Mouse (Mus musculus): ENCODE data around the gene Asna1. TPM values are rescaled to one million over a fixed set of nuclear protein-coding genes. Genes with fewer than 3 reads are reported as not detected.

Gene Asna1
- polyA plus RNA-seq, 1 experiment from 2014 or later: 170 TPM

DNA sequence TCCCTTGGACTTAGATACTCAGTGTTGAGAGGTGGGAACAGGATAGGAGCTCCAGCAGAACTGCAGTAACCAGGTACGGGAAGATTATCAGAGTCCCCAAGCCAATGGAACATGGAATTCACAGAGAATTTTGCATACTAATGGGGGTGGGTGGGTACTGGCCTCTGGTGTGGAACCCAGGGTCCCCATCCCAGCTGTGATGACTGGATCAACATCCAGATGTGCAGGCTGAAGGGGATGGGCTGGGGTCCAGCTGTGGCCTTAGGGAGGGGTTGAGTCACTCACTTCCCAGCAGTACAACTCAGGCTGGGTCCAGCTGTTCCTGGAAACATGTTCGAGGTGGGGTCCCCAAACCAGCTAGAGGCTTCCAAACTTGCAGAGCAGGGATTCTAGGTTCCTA is 37.2 kb downstream of the Asna1 start:
- 70% methylated on average over 2 of the region's 2 CpGs for WGBS
- Histone ChIP-seq H3K27ac (ENCODE audit: low read depth, low read length) (no peak overlapping the region), H3K9ac (ENCODE audit: low read depth, low read length) (no peak overlapping the region), H3K4me3 (ENCODE audit: low read length) (no peak overlapping the region), H3K4me2 (ENCODE audit: low read length) (no peak overlapping the region), H3K9me3 (ENCODE audit: control insufficient read depth, low read length) (no peaks in the 10 kb centered on the region), H3K27me3 (replicated peaks; ENCODE audit: control insufficient read depth, insufficient read depth, low read length) (no peaks in the 10 kb centered on the region; the same call in 1 of the 2 replicates), H3K4me1 (ENCODE audit: control insufficient read depth, insufficient read depth, low read depth, low read length) (peaks cover 18% of the 10 kb centered on the region), H3K36me3 (ENCODE audit: control insufficient read depth, insufficient read depth, low read length) (no peaks in the 10 kb centered on the region)
- no peak for ATAC-seq

- WGBS: 87% methylated on average over 5 of the region's 5 CpGs
- no peaks in the 10 kb centered on the region for H3K36me3 ChIP-seq (ENCODE audit: control insufficient read depth, insufficient read depth, low read length)
- peaks cover 18% of the 10 kb centered on the region for H3K4me1 ChIP-seq (ENCODE audit: control insufficient read depth, insufficient read depth, low read depth, low read length)
- no peak overlapping the region for H3K27ac ChIP-seq (ENCODE audit: low read depth, low read length)
- no peak overlapping the region for H3K4me2 ChIP-seq (ENCODE audit: low read length)
- no peak overlapping the region for H3K4me3 ChIP-seq (ENCODE audit: low read length)
- no peaks in the 10 kb centered on the region for H3K9me3 ChIP-seq (ENCODE audit: control insufficient read depth, low read length)
- H3K9ac ChIP-seq (ENCODE audit: low read depth, low read length): no peak overlapping the region
- no peak for ATAC-seq
- H3K27me3 ChIP-seq (replicated peaks; ENCODE audit: control insufficient read depth, insufficient read depth, low read length): no peaks in the 10 kb centered on the region; the same call in 1 of the 2 replicates
Observed at GRCm38 (mm10) chr8:84987388-84987787, 37.7 kb downstream of the Asna1 start.

GRCm38 (mm10) chr8:84986379-84986945 is 38.6 kb downstream of the Asna1 start:
- H3K9me3 ChIP-seq (ENCODE audit: control insufficient read depth, low read length): no peaks in the 10 kb centered on the region
- peak overlapping the region; percentile 81 for H3K27ac ChIP-seq (ENCODE audit: low read depth, low read length)
- H3K4me2 ChIP-seq (ENCODE audit: low read length): peak overlapping the region; percentile 99
- no peaks in the 10 kb centered on the region; the same call in 1 of the 2 replicates for H3K27me3 ChIP-seq (replicated peaks; ENCODE audit: control insufficient read depth, insufficient read depth, low read length)
- H3K9ac ChIP-seq (ENCODE audit: low read depth, low read length): 0 out of 2 replicates have a peak overlapping the region, but pooled peaks have one; percentile 72
- ATAC-seq: no peak; the same call in 1 of the 2 replicates
- H3K36me3 ChIP-seq (ENCODE audit: control insufficient read depth, insufficient read depth, low read length): no peaks in the 10 kb centered on the region
- H3K4me1 ChIP-seq (ENCODE audit: control insufficient read depth, insufficient read depth, low read depth, low read length): peaks cover 18% of the 10 kb centered on the region
- peak overlapping the region; percentile 55 for H3K4me3 ChIP-seq (ENCODE audit: low read length)
- WGBS: 37% methylated on average over 8 of the region's 8 CpGs

DNA sequence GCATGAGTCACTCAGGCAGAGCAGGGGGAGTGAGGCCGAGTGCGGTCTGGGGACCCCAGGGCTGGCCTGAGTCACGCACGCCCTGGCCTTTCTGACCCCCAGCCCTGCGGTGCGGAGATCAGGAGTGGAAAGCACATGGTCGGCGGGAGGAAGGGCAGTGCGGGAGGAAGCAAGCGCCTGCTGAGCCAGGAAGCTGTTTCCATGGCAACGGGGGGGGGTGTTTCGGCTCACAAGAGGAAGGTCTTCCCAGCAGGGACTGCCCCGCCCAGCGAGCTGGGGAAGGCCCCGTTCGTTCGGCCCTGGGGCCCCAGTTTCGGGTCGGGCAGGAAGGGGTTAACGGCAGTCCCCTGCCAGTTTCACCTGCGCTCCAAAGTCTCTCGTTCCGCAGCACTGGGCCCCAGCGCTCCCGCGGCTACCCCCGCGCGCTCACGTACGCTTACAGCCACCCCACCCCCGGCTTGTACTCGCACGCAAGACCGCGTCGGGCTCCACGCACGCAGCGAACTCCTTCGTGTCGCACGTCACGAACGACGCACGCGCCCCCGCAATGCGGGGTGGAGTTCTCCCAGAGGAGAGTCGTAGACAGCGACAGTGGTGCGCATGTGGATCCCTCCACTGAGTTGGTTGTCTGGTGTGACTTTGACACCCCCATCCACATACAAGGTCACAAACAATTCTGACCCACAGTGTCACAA is 39.2 kb downstream of the Asna1 start:
- peak overlapping the region; percentile 72 for H3K9ac ChIP-seq (ENCODE audit: low read depth, low read length)
- H3K27me3 ChIP-seq (replicated peaks; ENCODE audit: control insufficient read depth, insufficient read depth, low read length): no peaks in the 10 kb centered on the region; the same call in 1 of the 2 replicates
- no peaks in the 10 kb centered on the region for H3K9me3 ChIP-seq (ENCODE audit: control insufficient read depth, low read length)
- peak overlapping the region; percentile 81 for H3K27ac ChIP-seq (ENCODE audit: low read depth, low read length)
- WGBS: 0% methylated on average over 53 of the region's 53 CpGs
- H3K4me1 ChIP-seq (ENCODE audit: control insufficient read depth, insufficient read depth, low read depth, low read length): peaks cover 18% of the 10 kb centered on the region
- ATAC-seq: peak; percentile 67
- H3K4me2 ChIP-seq (ENCODE audit: low read length): peak overlapping the region; percentile 99
- peak overlapping the region; percentile 55 for H3K4me3 ChIP-seq (ENCODE audit: low read length)
- no peaks in the 10 kb centered on the region for H3K36me3 ChIP-seq (ENCODE audit: control insufficient read depth, insufficient read depth, low read length)

DNA sequence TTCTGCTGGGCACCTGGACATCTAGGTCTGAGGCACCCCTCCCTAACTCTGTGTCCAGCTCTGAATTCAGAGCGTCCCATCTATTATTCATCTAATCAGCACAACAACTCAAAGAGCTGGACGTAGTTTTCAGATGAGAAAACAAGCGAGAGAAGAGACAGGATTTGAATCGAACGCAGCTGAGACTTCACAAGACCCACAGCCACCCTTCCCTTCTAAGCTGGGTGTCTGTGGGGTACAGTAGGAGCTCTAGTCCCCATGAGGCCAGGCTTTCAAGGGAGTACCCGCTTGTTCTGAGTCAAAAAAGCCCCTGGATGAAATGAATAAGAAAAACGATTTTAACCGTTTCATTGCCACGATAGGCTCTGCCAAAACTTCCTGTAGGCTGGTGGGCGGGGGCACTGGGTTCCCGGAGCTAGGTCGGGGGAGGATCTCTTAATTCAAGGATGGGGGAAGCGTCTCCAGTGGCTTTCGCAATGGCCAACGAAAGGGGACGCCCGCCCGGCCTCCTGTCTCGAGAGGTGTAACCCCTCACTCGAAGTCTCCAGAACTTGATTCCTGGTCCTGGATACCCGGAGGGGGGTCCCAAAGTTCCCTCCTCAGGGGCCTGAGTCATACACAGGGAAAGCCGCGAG is 39.9 kb downstream of the Asna1 start:
- peak overlapping the region; percentile 81 for H3K27ac ChIP-seq (ENCODE audit: low read depth, low read length)
- no peaks in the 10 kb centered on the region for H3K36me3 ChIP-seq (ENCODE audit: control insufficient read depth, insufficient read depth, low read length)
- no peaks in the 10 kb centered on the region for H3K9me3 ChIP-seq (ENCODE audit: control insufficient read depth, low read length)
- H3K4me2 ChIP-seq (ENCODE audit: low read length): peak overlapping the region; percentile 99
- WGBS: under 1% methylated on average over 23 of the region's 23 CpGs
- peak overlapping the region; percentile 72 for H3K9ac ChIP-seq (ENCODE audit: low read depth, low read length)
- no peaks in the 10 kb centered on the region; the same call in 1 of the 2 replicates for H3K27me3 ChIP-seq (replicated peaks; ENCODE audit: control insufficient read depth, insufficient read depth, low read length)
- ATAC-seq: no peak
- H3K4me1 ChIP-seq (ENCODE audit: control insufficient read depth, insufficient read depth, low read depth, low read length): peaks cover 23% of the 10 kb centered on the region
- peak overlapping the region; percentile 55 for H3K4me3 ChIP-seq (ENCODE audit: low read length)

DNA sequence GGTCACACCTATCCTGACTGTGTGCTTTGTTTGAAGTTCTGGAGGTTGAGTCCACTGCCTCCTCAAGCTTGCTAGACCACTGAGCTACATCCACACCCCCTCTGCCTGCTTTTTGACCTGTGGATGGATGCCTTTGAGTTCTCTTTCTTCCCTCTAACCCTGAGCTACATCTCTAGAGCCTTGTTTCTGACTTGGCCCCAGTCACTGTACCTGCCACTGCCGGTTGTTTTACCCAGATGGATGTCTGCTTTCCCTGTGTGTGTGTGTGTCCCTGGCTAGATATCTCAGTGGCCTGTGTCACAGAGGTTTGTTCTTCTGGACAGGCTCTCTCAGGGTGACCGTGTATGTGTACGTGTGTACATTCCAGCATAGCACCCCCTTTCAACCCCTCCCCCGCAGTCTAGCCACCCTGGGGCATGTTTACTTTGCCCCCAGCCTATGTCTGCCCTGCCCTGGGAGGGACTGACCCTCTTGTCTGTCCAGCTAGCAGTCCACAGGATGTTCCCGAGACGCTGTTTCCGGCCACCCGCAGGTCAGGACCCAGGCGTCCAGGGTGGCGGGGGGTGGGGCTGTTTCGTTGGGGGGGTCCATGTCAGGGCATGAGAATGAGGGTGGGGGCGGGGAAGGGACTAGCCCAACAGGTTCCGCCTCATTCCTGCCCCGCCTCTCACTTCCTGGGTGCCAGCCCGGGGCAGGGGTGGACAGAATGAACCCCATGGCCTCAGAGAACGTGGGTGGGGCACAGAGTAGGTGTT is 40.6 kb downstream of the Asna1 start:
- Histone ChIP-seq H3K4me3 (ENCODE audit: low read length) (peak overlapping the region; percentile 55; the same call in 1 of the 2 replicates), H3K4me2 (ENCODE audit: low read length) (peak overlapping the region; percentile 99), H3K9me3 (ENCODE audit: control insufficient read depth, low read length) (no peaks in the 10 kb centered on the region), H3K9ac (ENCODE audit: low read depth, low read length) (peak overlapping the region; percentile 6; the same call in 1 of the 2 replicates), H3K27me3 (replicated peaks; ENCODE audit: control insufficient read depth, insufficient read depth, low read length) (no peaks in the 10 kb centered on the region; the same call in 1 of the 2 replicates), H3K36me3 (ENCODE audit: control insufficient read depth, insufficient read depth, low read length) (no peaks in the 10 kb centered on the region), H3K27ac (ENCODE audit: low read depth, low read length) (0 out of 2 replicates have a peak overlapping the region, but pooled peaks have one; percentile 81), H3K4me1 (ENCODE audit: control insufficient read depth, insufficient read depth, low read depth, low read length) (peaks cover 30% of the 10 kb centered on the region)
- no peak for ATAC-seq
- WGBS: 16% methylated on average over 16 of the region's 16 CpGs

DNA sequence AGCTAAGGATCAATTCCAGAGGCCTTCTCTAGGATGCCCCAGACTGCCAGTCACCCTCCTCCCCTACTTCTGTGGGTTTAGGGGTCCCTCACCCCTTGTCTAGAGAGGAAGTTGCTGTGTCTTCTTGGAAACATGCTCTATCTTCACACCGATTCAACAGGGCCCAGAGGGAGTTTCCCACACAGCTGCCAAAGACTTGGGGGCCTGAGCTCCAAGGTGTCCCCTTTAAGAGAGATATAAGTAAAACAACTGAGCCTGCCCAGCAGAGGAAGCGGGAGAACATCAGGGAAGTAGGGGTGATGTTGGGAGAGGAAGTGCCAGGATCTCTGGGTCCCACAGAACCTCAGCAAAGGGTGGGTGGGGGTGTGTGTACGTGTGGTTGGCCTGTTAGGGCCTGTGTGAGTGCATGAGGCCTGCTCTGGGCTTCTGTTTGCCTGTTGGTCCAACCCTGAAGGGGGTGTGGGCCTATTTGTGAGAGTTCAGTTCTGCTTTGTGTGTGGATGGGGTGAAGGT is 42.5 kb downstream of the Asna1 start:
- Histone ChIP-seq H3K4me1 (ENCODE audit: control insufficient read depth, insufficient read depth, low read depth, low read length) (peaks cover 44% of the 10 kb centered on the region), H3K27ac (ENCODE audit: low read depth, low read length) (no peak overlapping the region), H3K27me3 (replicated peaks; ENCODE audit: control insufficient read depth, insufficient read depth, low read length) (peaks cover 4% of the 10 kb centered on the region; the same call in 1 of the 2 replicates), H3K36me3 (ENCODE audit: control insufficient read depth, insufficient read depth, low read length) (no peaks in the 10 kb centered on the region), H3K4me3 (ENCODE audit: low read length) (no peak overlapping the region), H3K4me2 (ENCODE audit: low read length) (no peak overlapping the region), H3K9ac (ENCODE audit: low read depth, low read length) (no peak overlapping the region), H3K9me3 (ENCODE audit: control insufficient read depth, low read length) (no peaks in the 10 kb centered on the region)
- WGBS: 64% methylated on average over 3 of the region's 3 CpGs
- ATAC-seq: no peak

DNA sequence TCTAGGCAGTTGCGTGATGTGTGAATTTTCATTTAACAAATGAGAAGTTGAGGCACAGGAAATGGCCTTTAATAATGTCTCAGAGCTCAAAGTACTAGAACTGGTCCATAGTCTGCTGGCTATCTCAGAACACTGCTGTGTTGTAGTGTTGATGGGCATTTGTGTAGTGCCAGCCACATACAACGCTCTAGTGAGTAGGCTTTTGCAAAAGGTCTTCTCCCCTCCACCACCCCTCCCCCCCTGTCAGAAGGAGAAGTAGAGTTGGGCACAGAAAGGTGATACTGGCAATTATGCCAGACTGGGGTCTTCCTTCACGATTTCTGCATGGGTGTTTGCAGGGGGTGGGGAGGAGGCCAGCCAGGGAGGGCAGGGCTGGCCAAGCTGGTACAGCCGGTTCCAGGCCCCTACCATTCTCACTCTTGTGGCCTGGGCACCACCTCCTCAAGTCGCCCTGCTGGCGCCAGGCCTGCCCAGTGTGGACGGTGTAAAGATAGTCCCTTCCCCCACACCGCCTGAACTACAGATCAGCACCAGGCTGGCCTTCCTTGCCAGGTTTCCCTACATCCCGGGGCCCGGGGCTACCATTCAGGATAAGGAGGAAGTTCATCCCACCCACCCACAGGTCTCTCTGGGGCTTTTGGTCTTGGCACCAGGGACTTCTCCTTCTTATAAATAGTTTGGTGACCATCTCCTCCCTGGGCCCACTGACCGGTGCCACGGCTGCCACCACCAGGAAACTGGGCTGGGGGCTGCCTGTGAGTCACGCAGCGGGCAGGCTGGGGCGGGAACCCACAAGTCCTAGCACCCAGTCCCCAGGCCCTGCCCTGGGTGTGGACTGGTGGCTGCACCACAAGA is 43.2 kb downstream of the Asna1 start:
- H3K27ac ChIP-seq (ENCODE audit: low read depth, low read length): no peak overlapping the region
- ATAC-seq: no peak
- H3K9me3 ChIP-seq (ENCODE audit: control insufficient read depth, low read length): no peaks in the 10 kb centered on the region
- peaks cover 5% of the 10 kb centered on the region for H3K27me3 ChIP-seq (replicated peaks; ENCODE audit: control insufficient read depth, insufficient read depth, low read length)
- WGBS: 78% methylated on average over 15 of the region's 15 CpGs
- no peak overlapping the region for H3K4me2 ChIP-seq (ENCODE audit: low read length)
- peaks cover 50% of the 10 kb centered on the region for H3K4me1 ChIP-seq (ENCODE audit: control insufficient read depth, insufficient read depth, low read depth, low read length)
- H3K9ac ChIP-seq (ENCODE audit: low read depth, low read length): no peak overlapping the region
- no peak overlapping the region for H3K4me3 ChIP-seq (ENCODE audit: low read length)
- H3K36me3 ChIP-seq (ENCODE audit: control insufficient read depth, insufficient read depth, low read length): no peaks in the 10 kb centered on the region

Measured in hindbrain, embryonic 16.5 days (tissue).